Comparison of ENCODE assay signal across 8 mouse cellular contexts in the genomic region with DNA sequence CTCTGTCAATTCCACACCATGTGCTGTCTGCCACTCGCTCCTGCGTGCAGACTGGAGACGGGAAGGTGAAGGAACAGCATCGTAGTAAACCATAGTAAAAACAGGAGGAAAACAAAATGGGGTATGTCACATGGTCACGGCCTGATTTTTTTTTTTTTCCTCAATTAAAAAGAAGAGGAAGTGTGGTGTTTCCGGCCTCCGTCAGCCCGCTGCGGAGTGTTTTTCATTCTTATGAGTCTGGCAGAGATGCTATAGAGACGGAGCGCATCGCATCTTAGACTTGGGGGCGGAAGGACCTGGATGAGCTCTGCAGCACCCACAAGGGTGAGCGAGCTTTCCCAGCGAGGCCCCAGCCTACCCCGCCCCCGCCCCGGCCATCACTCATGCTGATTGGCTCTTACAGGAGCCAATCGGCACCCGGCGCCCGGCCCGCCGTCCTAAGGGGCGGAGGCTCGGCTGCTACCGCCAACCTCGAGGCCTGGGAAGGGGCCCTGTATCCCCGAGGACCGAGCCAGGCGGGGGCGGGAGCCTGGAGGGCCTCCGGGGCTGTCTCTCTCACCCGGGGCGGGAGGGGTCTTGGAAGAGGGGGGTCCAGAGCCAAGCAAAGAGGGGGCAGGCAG. TPM values are rescaled to one million over a fixed set of nuclear protein-coding genes. Genes with fewer than 3 reads are reported as not detected.
DNase-seq lines count a peak whose midpoint lies in the region; ATAC-seq and TF ChIP-seq lines count a peak whose summit lies in the region.

No protein-coding gene starts in this region.

- peak; percentile 18; the same call in 1 of the 2 replicates for TF ChIP-seq CTCF in stomach, postnatal 0 days (IDR thresholded peaks at IDR 0.05; ENCODE audit: low read depth)

- 1% methylated on average over 35 of the region's 35 CpGs for whole genome bisulfite sequencing in forebrain, embryonic 11.5 days
- WGBS in heart, embryonic 16.5 days, result 2% methylated on average over 35 of the region's 35 CpGs
- WGBS in liver, embryonic 16.5 days (ENCODE audit: insufficient replicate concordance), result under 1% methylated on average over 35 of the region's 35 CpGs
- under 1% methylated on average over 35 of the region's 35 CpGs for WGBS in neural tube, embryonic 12.5 days
- under 1% methylated on average over 35 of the region's 35 CpGs for WGBS in stomach, postnatal 0 days

- peak overlapping the region; percentile 64 for H3K9ac ChIP-seq in forebrain, embryonic 11.5 days (ENCODE audit: low read length)
- peak overlapping the region; percentile 90 for H3K9ac ChIP-seq in heart, embryonic 16.5 days (ENCODE audit: low read length)
- peak overlapping the region; percentile 78 for H3K9ac ChIP-seq in liver, embryonic 16.5 days (ENCODE audit: low read depth, low read length)
- H3K9ac ChIP-seq in neural tube, embryonic 12.5 days, result peak overlapping the region; percentile 74
- H3K9ac ChIP-seq in stomach, postnatal 0 days (ENCODE audit: low read length), result peak overlapping the region; percentile 73

- peak; percentile 86 for ATAC-seq in CD4-positive, CD25-positive, alpha-beta regulatory T cell, adult 4 months
- peak; percentile 99 for ATAC-seq in forebrain, embryonic 11.5 days (replicated peaks; ENCODE audit: low FRiP score)
- ATAC-seq in heart, embryonic 16.5 days (replicated peaks; ENCODE audit: extremely low read depth, insufficient read depth, low FRiP score), result peak; percentile 94
- peak; percentile 98 for ATAC-seq in liver, embryonic 16.5 days (ENCODE audit: low read depth)
- peak; percentile 99 for ATAC-seq in neural tube, embryonic 12.5 days (ENCODE audit: low FRiP score, low read depth)
- peak; percentile 98 for ATAC-seq in stomach, postnatal 0 days (ENCODE audit: low FRiP score, low TSS enrichment)

- H3K27me3 ChIP-seq in forebrain, embryonic 11.5 days (ENCODE audit: control insufficient read depth, insufficient read depth, low read length), result no peaks in the 10 kb centered on the region
- H3K27me3 ChIP-seq in heart, embryonic 16.5 days (ENCODE audit: control insufficient read depth, insufficient read depth, low read length), result no peaks in the 10 kb centered on the region
- no peaks in the 10 kb centered on the region for H3K27me3 ChIP-seq in liver, embryonic 16.5 days (ENCODE audit: control insufficient read depth, insufficient read depth, low read depth, low read length)
- H3K27me3 ChIP-seq in neural tube, embryonic 12.5 days (replicated peaks), result no peaks in the 10 kb centered on the region
- H3K27me3 ChIP-seq in stomach, postnatal 0 days (ENCODE audit: control insufficient read depth, insufficient read depth, low read length), result no peaks in the 10 kb centered on the region

- peaks cover 4% of the 10 kb centered on the region for H3K36me3 ChIP-seq in forebrain, embryonic 11.5 days (ENCODE audit: control insufficient read depth, insufficient read depth, low read length)
- H3K36me3 ChIP-seq in heart, embryonic 16.5 days (ENCODE audit: control insufficient read depth, insufficient read depth), result no peaks in the 10 kb centered on the region; the same call in 1 of the 2 replicates
- no peaks in the 10 kb centered on the region for H3K36me3 ChIP-seq in liver, embryonic 16.5 days (ENCODE audit: control insufficient read depth, insufficient read depth)
- H3K36me3 ChIP-seq in neural tube, embryonic 12.5 days, result peaks cover 13% of the 10 kb centered on the region
- H3K36me3 ChIP-seq in stomach, postnatal 0 days (ENCODE audit: control insufficient read depth, insufficient read depth, low read length), result no peaks in the 10 kb centered on the region

- peaks cover 9% of the 10 kb centered on the region; the same call in 1 of the 2 replicates for H3K4me1 ChIP-seq in forebrain, embryonic 11.5 days (replicated peaks; ENCODE audit: control insufficient read depth, insufficient read depth, low read length)
- H3K4me1 ChIP-seq in heart, embryonic 16.5 days (ENCODE audit: control insufficient read depth, insufficient read depth, low read length), result peaks cover 32% of the 10 kb centered on the region
- H3K4me1 ChIP-seq in liver, embryonic 16.5 days (ENCODE audit: control insufficient read depth, low read depth, low read length), result peaks cover 6% of the 10 kb centered on the region; the same call in 1 of the 2 replicates
- peaks cover 26% of the 10 kb centered on the region for H3K4me1 ChIP-seq in neural tube, embryonic 12.5 days
- peaks cover 6% of the 10 kb centered on the region; the same call in 1 of the 2 replicates for H3K4me1 ChIP-seq in stomach, postnatal 0 days (replicated peaks; ENCODE audit: control insufficient read depth, insufficient read depth)

- peak overlapping the region; percentile 81 for H3K27ac ChIP-seq in forebrain, embryonic 11.5 days (ENCODE audit: low read depth, low read length)
- H3K27ac ChIP-seq in heart, embryonic 16.5 days (ENCODE audit: low read length), result peak overlapping the region; percentile 98
- H3K27ac ChIP-seq in liver, embryonic 16.5 days (ENCODE audit: low read length), result peak overlapping the region; percentile 82
- H3K27ac ChIP-seq in neural tube, embryonic 12.5 days, result peak overlapping the region; percentile 87
- peak overlapping the region; percentile 90 for H3K27ac ChIP-seq in stomach, postnatal 0 days (replicated peaks)

- no peaks in the 10 kb centered on the region for H3K9me3 ChIP-seq in forebrain, embryonic 11.5 days (ENCODE audit: control insufficient read depth, low read length)
- H3K9me3 ChIP-seq in heart, embryonic 16.5 days (replicated peaks; ENCODE audit: control insufficient read depth, low read length), result no peaks in the 10 kb centered on the region
- H3K9me3 ChIP-seq in liver, embryonic 16.5 days (replicated peaks; ENCODE audit: control insufficient read depth, low read length), result no peaks in the 10 kb centered on the region
- no peaks in the 10 kb centered on the region for H3K9me3 ChIP-seq in neural tube, embryonic 12.5 days
- no peaks in the 10 kb centered on the region for H3K9me3 ChIP-seq in stomach, postnatal 0 days (ENCODE audit: control insufficient read depth, low read length)

- H3K4me2 ChIP-seq in forebrain, embryonic 11.5 days (ENCODE audit: low read depth, low read length, severe bottlenecking), result peak overlapping the region; percentile 57
- peak overlapping the region; percentile 79 for H3K4me2 ChIP-seq in heart, embryonic 16.5 days (ENCODE audit: low read depth, low read length)
- peak overlapping the region; percentile 92 for H3K4me2 ChIP-seq in liver, embryonic 16.5 days (ENCODE audit: low read depth, low read length)
- peak overlapping the region; percentile 90 for H3K4me2 ChIP-seq in neural tube, embryonic 12.5 days (replicated peaks)
- peak overlapping the region; percentile 86 for H3K4me2 ChIP-seq in stomach, postnatal 0 days (replicated peaks; ENCODE audit: low read depth)

- no peak for TF ChIP-seq EP300 in stomach, postnatal 0 days (optimal IDR thresholded peaks at IDR 0.05)

- H3K4me3 ChIP-seq in forebrain, embryonic 11.5 days (ENCODE audit: low read depth, low read length), result peak overlapping the region; percentile 37
- H3K4me3 ChIP-seq in heart, embryonic 16.5 days (ENCODE audit: low read length), result peak overlapping the region; percentile 48
- peak overlapping the region; percentile 66 for H3K4me3 ChIP-seq in liver, embryonic 16.5 days (ENCODE audit: low read depth, low read length)
- peak overlapping the region; percentile 47 for H3K4me3 ChIP-seq in neural tube, embryonic 12.5 days
- peak overlapping the region; percentile 47 for H3K4me3 ChIP-seq in stomach, postnatal 0 days (ENCODE audit: low read depth, low read length)

- DNase-seq in c-Kit-positive CD71-positive TER-119-negative erythroid progenitor cells, embryonic 14.5 days (ENCODE audit: low read depth), result peak; percentile 65
- DNase-seq in forebrain, embryonic 11.5 days (ENCODE audit: low spot score), result peak; percentile 95
- peak; percentile 88 to 90 for DNase-seq in kidney, postnatal 36 days
- DNase-seq in stomach, postnatal 0 days (ENCODE audit: low spot score), result peak; percentile 94

RNA-seq across cellular contexts. Expression of a gene that starts 8.1 kb away (rescaled TPM):
- not detected for polyA plus RNA-seq in CD4-positive, CD25-positive, alpha-beta regulatory T cell, adult 4 months (2017; shearing (Covaris generic))
- polyA plus RNA-seq in forebrain, embryonic 11.5 days (2014; fragmentation: Nextera tagmentation; extraction: Ambion mirVana), result 14.2 and 17.5 TPM in 2 replicates
- polyA plus RNA-seq in heart, embryonic 16.5 days (2015; fragmentation: Nextera tagmentation; extraction: Ambion mirVana), result 8.2 and 9.4 TPM in 2 replicates
- polyA plus RNA-seq in liver, embryonic 16.5 days (2015; fragmentation: Nextera tagmentation; extraction: Ambion mirVana), result 1.5 and 1.7 TPM in 2 replicates
- polyA plus RNA-seq in neural tube, embryonic 12.5 days (2016; fragmentation: Nextera tagmentation; extraction: Ambion mirVana), result 11.8 and 12.6 TPM in 2 replicates
- polyA plus RNA-seq in stomach, postnatal 0 days (2015; fragmentation: Nextera tagmentation; extraction: Ambion mirVana), result 1.6 and 1.9 TPM in 2 replicates

RNA-seq across cellular contexts. Expression of a gene that starts 33.1 kb away (rescaled TPM):
- 10 to 100 TPM; 15.5 to 29.8 TPM for polyA plus RNA-seq in CD4-positive, CD25-positive, alpha-beta regulatory T cell, adult 4 months (2017; shearing (Covaris generic))
- polyA plus RNA-seq in forebrain, embryonic 11.5 days (2014; fragmentation: Nextera tagmentation; extraction: Ambion mirVana), result 6.3 and 7.5 TPM in 2 replicates
- polyA plus RNA-seq in heart, embryonic 16.5 days (2015; fragmentation: Nextera tagmentation; extraction: Ambion mirVana), result 8.9 and 10.3 TPM in 2 replicates
- polyA plus RNA-seq in liver, embryonic 16.5 days (2015; fragmentation: Nextera tagmentation; extraction: Ambion mirVana), result 9.1 and 10.2 TPM in 2 replicates
- polyA plus RNA-seq in neural tube, embryonic 12.5 days (2016; fragmentation: Nextera tagmentation; extraction: Ambion mirVana), result 8.7 and 9.5 TPM in 2 replicates
- polyA plus RNA-seq in stomach, postnatal 0 days (2015; fragmentation: Nextera tagmentation; extraction: Ambion mirVana), result 7.5 and 7.9 TPM in 2 replicates

RNA-seq across cellular contexts. Expression of a gene that starts 50.2 kb away (rescaled TPM):
- not detected for polyA plus RNA-seq in CD4-positive, CD25-positive, alpha-beta regulatory T cell, adult 4 months (2017; shearing (Covaris generic))
- 40.2 and 42.7 TPM in 2 replicates for polyA plus RNA-seq in forebrain, embryonic 11.5 days (2014; fragmentation: Nextera tagmentation; extraction: Ambion mirVana)
- 31.6 and 33.8 TPM in 2 replicates for polyA plus RNA-seq in heart, embryonic 16.5 days (2015; fragmentation: Nextera tagmentation; extraction: Ambion mirVana)
- polyA plus RNA-seq in liver, embryonic 16.5 days (2015; fragmentation: Nextera tagmentation; extraction: Ambion mirVana), result 4.5 and 6.6 TPM in 2 replicates
- 30.7 and 31.0 TPM in 2 replicates for polyA plus RNA-seq in neural tube, embryonic 12.5 days (2016; fragmentation: Nextera tagmentation; extraction: Ambion mirVana)
- polyA plus RNA-seq in stomach, postnatal 0 days (2015; fragmentation: Nextera tagmentation; extraction: Ambion mirVana), result 6.2 and 6.9 TPM in 2 replicates

Comparison
In these comparisons a context has a peak if more than half of its experiments do, and no peak if none do; other contexts are left out.
1. Peak in every context shown above with its lines: DNase-seq, ATAC-seq, H3K4me3 ChIP-seq and H3K27ac ChIP-seq.